Mouse (Mus musculus) heart, postnatal 0 days (tissue): Measurements from ENCODE around the gene Cmip. TPM values are rescaled to one million over a fixed set of nuclear protein-coding genes. Genes with fewer than 3 reads are reported as not detected.

Source experiments
- ATAC-seq: fragments of 200-750 bp; cut with Nextera tagmentation; 2 replicates; pipeline ENCODE4 v1.8.0; 2017; ENCODE audit warnings: low read depth, moderate number of reproducible peaks, moderate library complexity; ENCODE audit not compliant: insufficient read depth
- DNase-seq: peaks from one replicate; pipeline ENCODE4 v3.0.0-alpha.2; 2016; ENCODE audit warnings: low spot score
- H3K27ac ChIP-seq: fragments of 300-500 bp; sonication (generic); 2 replicates; pipeline ENCODE4 v1.5.1; 2014; ENCODE audit warnings: low read depth, mild to moderate bottlenecking
- H3K27me3 ChIP-seq: fragments of 300-500 bp; sonication (generic); 2 replicates; pipeline ENCODE4 v1.6.1; 2014; ENCODE audit warnings: low read length, mixed read lengths; ENCODE audit not compliant: control insufficient read depth, insufficient read depth
- H3K36me3 ChIP-seq: fragments of 300-500 bp; sonication (generic); replicated peaks from 2 replicates; pipeline ENCODE4 v1.6.1; 2014; ENCODE audit warnings: low read length, mixed read lengths; ENCODE audit not compliant: control insufficient read depth, insufficient read depth
- H3K4me1 ChIP-seq: fragments of 300-500 bp; sonication (generic); 2 replicates; pipeline ENCODE4 v1.6.1; 2014; ENCODE audit warnings: antibody characterized with exemption; ENCODE audit not compliant: control insufficient read depth, insufficient read depth
- H3K4me2 ChIP-seq: fragments of 300-500 bp; sonication (generic); 2 replicates; pipeline ENCODE4 v1.6.1; 2014; ENCODE audit warnings: low read depth, mild to moderate bottlenecking, low read length, moderate library complexity
- H3K4me3 ChIP-seq: fragments of 300-500 bp; sonication (generic); 2 replicates; pipeline ENCODE4 v1.5.1; 2014; ENCODE audit warnings: low read depth, low read length
- H3K9ac ChIP-seq: fragments of 300-500 bp; sonication (generic); replicated peaks from 2 replicates; pipeline ENCODE4 v1.6.1; 2014; ENCODE audit warnings: low read depth, low read length, mixed read lengths
- H3K9me3 ChIP-seq: fragments of 300-500 bp; sonication (generic); replicated peaks from 2 replicates; pipeline ENCODE4 v1.6.1; 2016; ENCODE audit warnings: low read length; ENCODE audit not compliant: control insufficient read depth
- CTCF ChIP-seq: IDR thresholded peaks from 2 replicates; pipeline ENCODE4 v1.5.1; 2016; ENCODE audit warnings: antibody characterized with exemption, control low read depth, low read depth
- EP300 ChIP-seq: IDR thresholded peaks from 2 replicates; pipeline ENCODE4 v1.6.1; 2016; ENCODE audit warnings: antibody characterized with exemption, low read depth
- WGBS: fragments of 180-500 bp; shearing (Covaris S2); extraction: QIAGEN DNeasy Blood & Tissue Kit; methylation state at CpG from one replicate; pipeline ENCODE4 v1.1.7; 2014; 5-methylcytosine and 5-hydroxymethylcytosine counted together
- polyA plus RNA-seq: library from polyadenylated mRNA; unstranded; fragments of >200 nt; fragmentation: Nextera tagmentation; extraction: Ambion mirVana; gene quantifications from 2 replicates; pipeline ENCODE4 v1.2.1, GENCODE M21; 2015
- total RNA-seq: library from RNA; depleted of rRNA; stranded (reverse); fragments of >200 nt; gene quantifications from 2 replicates; pipeline ENCODE4 v1.2.3, GENCODE M21; 2014; ENCODE audit warnings: low replicate concordance

The Cmip gene
- total and polyA plus RNA-seq, 2 experiments from 2014 or later, result 5.7 to 11.1 TPM

- Histone ChIP-seq H3K27ac (no peak overlapping the region), H3K27me3 (no peaks in the 10 kb centered on the region), H3K36me3 (no peaks in the 10 kb centered on the region), H3K4me2 (no peak overlapping the region), H3K4me1 (peaks cover 9% of the 10 kb centered on the region; the same call in 1 of the 2 replicates), H3K4me3 (no peak overlapping the region), H3K9ac (no peak overlapping the region), H3K9me3 (no peaks in the 10 kb centered on the region)
- ATAC-seq (no peak), DNase-seq (no peak)
- WGBS, result 78% methylated on average over 9 of the region's 9 CpGs
- TF ChIP-seq CTCF (no peak), EP300 (no peak)
These were observed 72.3 kb downstream of the Cmip start for GRCm38 (mm10) chr8:117329167-117329566.

GRCm38 (mm10) chr8:117329903-117330302 lies 73.0 kb downstream of the Cmip start:
- WGBS, result 53% methylated on average over 2 of the region's 2 CpGs
- Histone ChIP-seq H3K27me3 (no peaks in the 10 kb centered on the region), H3K4me1 (peaks cover 14% of the 10 kb centered on the region), H3K36me3 (no peaks in the 10 kb centered on the region), H3K9ac (no peak overlapping the region), H3K4me2 (no peak overlapping the region), H3K27ac (no peak overlapping the region), H3K9me3 (no peaks in the 10 kb centered on the region), H3K4me3 (no peak overlapping the region)
- ATAC-seq (no peak), DNase-seq (no peak)
- TF ChIP-seq EP300 (no peak), CTCF (no peak)

GRCm38 (mm10) chr8:117332229-117333010 lies 75.6 kb downstream of the Cmip start:
- H3K36me3 ChIP-seq, result no peaks in the 10 kb centered on the region
- 80% methylated on average over 27 of the region's 27 CpGs for WGBS
- H3K4me1 ChIP-seq, result peaks cover 11% of the 10 kb centered on the region

GRCm38 (mm10) chr8:117333619-117334018 lies 76.8 kb downstream of the Cmip start:
- TF ChIP-seq CTCF (no peak), EP300 (no peak)
- Histone ChIP-seq H3K27me3 (no peaks in the 10 kb centered on the region), H3K4me1 (peaks cover 10% of the 10 kb centered on the region), H3K4me2 (no peak overlapping the region), H3K27ac (no peak overlapping the region), H3K36me3 (no peaks in the 10 kb centered on the region), H3K9me3 (no peaks in the 10 kb centered on the region), H3K9ac (no peak overlapping the region), H3K4me3 (no peak overlapping the region)
- 69% methylated on average over 6 of the region's 6 CpGs for WGBS
- no peak for ATAC-seq
- no peak for DNase-seq

More at GRCm38 (mm10) chr8:117332229-117333010, 75.6 kb downstream of the Cmip start:
- H3K27ac ChIP-seq, result no peak overlapping the region
- no peak overlapping the region for H3K4me3 ChIP-seq
- ATAC-seq, result no peak
- H3K4me2 ChIP-seq, result no peak overlapping the region
- no peak for DNase-seq
- no peaks in the 10 kb centered on the region for H3K9me3 ChIP-seq
- H3K9ac ChIP-seq, result no peak overlapping the region
- no peaks in the 10 kb centered on the region for H3K27me3 ChIP-seq
- TF ChIP-seq CTCF (no peak), EP300 (no peak)

GRCm38 (mm10) chr8:117334058-117334747 lies 77.3 kb downstream of the Cmip start:
- H3K36me3 ChIP-seq, result no peaks in the 10 kb centered on the region
- 57% methylated on average over 10 of the region's 10 CpGs for WGBS
- no peaks in the 10 kb centered on the region for H3K27me3 ChIP-seq
- no peak overlapping the region; the same call in 1 of the 2 replicates for H3K27ac ChIP-seq
- H3K9ac ChIP-seq, result no peak overlapping the region
- peaks cover 12% of the 10 kb centered on the region for H3K4me1 ChIP-seq
- ATAC-seq, result no peak
- H3K4me2 ChIP-seq, result no peak overlapping the region
- DNase-seq, result no peak
- no peak overlapping the region for H3K4me3 ChIP-seq
- TF ChIP-seq EP300, result no peak
- no peak for TF ChIP-seq CTCF
- no peaks in the 10 kb centered on the region for H3K9me3 ChIP-seq
